Mouse (Mus musculus) hindbrain, postnatal 0 days (tissue): ENCODE data around the gene Mgrn1. TPM values are rescaled to one million over a fixed set of nuclear protein-coding genes. Genes with fewer than 3 reads are reported as not detected.

Source experiments
- ATAC-seq: fragments of 200-750 bp; cut with Nextera tagmentation; 2 replicates; pipeline ENCODE4 v1.8.0; 2017; ENCODE audit warnings: mild to moderate bottlenecking, moderate TSS enrichment, moderate library complexity
- DNase-seq: peaks from one replicate; pipeline ENCODE4 v3.0.0-alpha.2; 2015; ENCODE audit warnings: low spot score
- H3K27ac ChIP-seq: fragments of 300-500 bp; sonication (generic); 2 replicates; pipeline ENCODE4 v1.5.1; 2014; ENCODE audit warnings: mild to moderate bottlenecking
- H3K27me3 ChIP-seq: fragments of 300-500 bp; sonication (generic); 2 replicates; pipeline ENCODE4 v1.6.1; 2014; ENCODE audit warnings: low read length, mixed read lengths; ENCODE audit not compliant: insufficient read depth
- H3K36me3 ChIP-seq: fragments of 300-500 bp; sonication (generic); 2 replicates; pipeline ENCODE4 v1.6.1; 2014; ENCODE audit warnings: low read length, mixed read lengths; ENCODE audit not compliant: insufficient read depth
- H3K4me1 ChIP-seq: fragments of 300-500 bp; sonication (generic); 2 replicates; pipeline ENCODE4 v1.6.1; 2014; ENCODE audit warnings: antibody characterized with exemption, low read length, mixed read lengths; ENCODE audit not compliant: insufficient read depth
- H3K4me2 ChIP-seq: fragments of 300-500 bp; sonication (generic); 2 replicates; pipeline ENCODE4 v1.6.1; 2014; ENCODE audit warnings: low read depth, mild to moderate bottlenecking, low read length, moderate library complexity, mixed read lengths
- H3K4me3 ChIP-seq: fragments of 300-500 bp; sonication (generic); 2 replicates; pipeline ENCODE4 v1.5.1; 2014; ENCODE audit warnings: low read length
- H3K9ac ChIP-seq: fragments of 300-500 bp; sonication (generic); replicated peaks from 2 replicates; pipeline ENCODE4 v1.6.1; 2014; ENCODE audit warnings: mild to moderate bottlenecking, low read length, moderate library complexity, mixed read lengths
- H3K9me3 ChIP-seq: fragments of 300-500 bp; sonication (generic); 2 replicates; pipeline ENCODE4 v1.6.1; 2016; ENCODE audit warnings: low read length, mixed read lengths
- CTCF ChIP-seq: IDR thresholded peaks from 2 replicates; pipeline ENCODE4 v1.5.1; 2016; ENCODE audit warnings: antibody characterized with exemption, control low read depth, low read depth
- WGBS: fragments of 180-500 bp; shearing (Covaris S2); extraction: QIAGEN DNeasy Blood & Tissue Kit; methylation state at CpG from one replicate; pipeline ENCODE4 v1.1.7; 2014; 5-methylcytosine and 5-hydroxymethylcytosine counted together
- polyA plus RNA-seq: library from polyadenylated mRNA; unstranded; fragments of >200 nt; fragmentation: Nextera tagmentation; extraction: Ambion mirVana; gene quantifications from 2 replicates; pipeline ENCODE4 v1.2.1, GENCODE M21; 2015
- total RNA-seq: library from RNA; depleted of rRNA; stranded (reverse); fragments of >200 nt; gene quantifications from 2 replicates; pipeline ENCODE4 v1.2.3, GENCODE M21; 2014; rRNA removed

The Mgrn1 gene
- total RNA-seq (217 and 235 TPM in 2 replicates), polyA plus RNA-seq (123 and 126 TPM in 2 replicates)

GRCm38 (mm10) chr16:4885760-4886689 is at the start of gene Mgrn1:
Gene Mgrn1, plus strand, starts transcription at chr16:4886249.
- H3K4me3 ChIP-seq, result peak within 1 kb of the TSS; percentile 93
- H3K36me3 ChIP-seq, result no peaks in the 10 kb centered on the region
- H3K4me1 ChIP-seq, result peaks cover 14% of the 10 kb centered on the region
- peak within 1 kb of the TSS; percentile 95 for H3K9ac ChIP-seq
- no peaks in the 10 kb centered on the region for H3K9me3 ChIP-seq
- peak within 1 kb of the TSS; percentile 93 for H3K27ac ChIP-seq
- WGBS, result under 1% methylated on average over 61 of the region's 74 CpGs
- 0 out of 2 replicates have a peak, but pooled peaks have one; percentile 11 for TF ChIP-seq CTCF
- peak within 1 kb of the TSS; percentile 87 for H3K4me2 ChIP-seq
- ATAC-seq, result peak; percentile 94
- DNase-seq, result peak; percentile 95
- H3K27me3 ChIP-seq, result no peaks in the 10 kb centered on the region

DNA sequence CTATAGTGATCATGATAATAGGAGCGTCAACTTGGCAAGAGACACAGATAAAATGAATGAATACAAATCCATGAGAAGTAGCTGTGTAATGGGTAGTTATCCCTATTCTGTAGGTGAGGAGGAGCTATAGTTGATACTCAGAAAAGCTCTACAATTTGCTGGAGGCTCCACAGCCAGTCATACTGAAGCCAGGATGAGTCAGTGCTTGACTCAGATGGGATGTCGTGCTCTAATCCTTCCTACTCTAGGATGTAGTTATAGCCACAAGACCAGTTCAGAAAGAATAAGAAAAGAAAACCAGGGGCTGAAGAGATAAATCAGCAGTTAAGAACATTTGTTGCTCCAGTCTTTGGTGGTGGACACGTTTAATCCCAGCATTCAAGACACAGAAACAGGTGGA is 48.4 kb upstream of the Mgrn1 start:
- H3K9ac ChIP-seq, result no peak overlapping the region
- no peaks in the 10 kb centered on the region for H3K27me3 ChIP-seq
- H3K4me2 ChIP-seq, result no peak overlapping the region
- no peak overlapping the region for H3K27ac ChIP-seq
- no peak overlapping the region for H3K4me3 ChIP-seq
- no peak for DNase-seq
- no peaks in the 10 kb centered on the region for H3K9me3 ChIP-seq
- 87% methylated on average over 3 of the region's 3 CpGs for WGBS
- H3K36me3 ChIP-seq, result no peaks in the 10 kb centered on the region
- no peaks in the 10 kb centered on the region for H3K4me1 ChIP-seq
- no peak for ATAC-seq
- no peak for TF ChIP-seq CTCF

DNA sequence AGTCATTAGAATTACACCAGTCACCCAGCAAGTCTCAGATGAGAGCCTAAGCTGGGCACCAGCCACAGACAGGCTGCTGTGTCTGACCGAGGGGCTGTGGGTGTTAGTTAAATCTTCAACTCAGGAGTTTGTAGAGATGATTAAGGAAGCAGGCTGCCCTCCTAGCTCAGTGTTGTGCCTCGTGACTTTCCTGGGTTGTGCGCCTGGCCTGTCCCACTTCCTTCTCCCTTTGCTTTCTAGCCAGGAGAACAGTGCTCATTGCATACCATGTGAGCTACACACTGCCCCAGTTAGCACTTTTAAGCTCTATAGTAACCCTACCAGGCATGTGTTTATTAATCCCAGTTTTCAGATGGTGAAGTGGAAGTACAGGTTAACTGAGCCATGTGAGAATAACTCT is 46.5 kb upstream of the Mgrn1 start:
- Histone ChIP-seq H3K9me3 (no peaks in the 10 kb centered on the region), H3K27ac (no peak overlapping the region), H3K9ac (no peak overlapping the region), H3K4me3 (no peak overlapping the region), H3K27me3 (no peaks in the 10 kb centered on the region), H3K4me1 (no peaks in the 10 kb centered on the region), H3K36me3 (no peaks in the 10 kb centered on the region), H3K4me2 (no peak overlapping the region)
- TF ChIP-seq CTCF, result no peak
- 77% methylated on average over 3 of the region's 3 CpGs for WGBS
- ATAC-seq (no peak), DNase-seq (no peak)

GRCm38 (mm10) chr16:4840231-4840630 is 45.8 kb upstream of the Mgrn1 start:
- no peak overlapping the region for H3K27ac ChIP-seq
- ATAC-seq, result no peak
- no peaks in the 10 kb centered on the region for H3K36me3 ChIP-seq
- no peak for TF ChIP-seq CTCF
- no peak overlapping the region for H3K4me2 ChIP-seq
- H3K9me3 ChIP-seq, result no peaks in the 10 kb centered on the region
- no peaks in the 10 kb centered on the region for H3K27me3 ChIP-seq
- WGBS, result 74% methylated on average over 8 of the region's 8 CpGs
- no peaks in the 10 kb centered on the region for H3K4me1 ChIP-seq
- H3K4me3 ChIP-seq, result no peak overlapping the region
- no peak for DNase-seq
- no peak overlapping the region for H3K9ac ChIP-seq

- TF ChIP-seq CTCF, result no peak
- Histone ChIP-seq H3K4me2 (no peak overlapping the region), H3K9ac (no peak overlapping the region), H3K9me3 (no peaks in the 10 kb centered on the region), H3K36me3 (no peaks in the 10 kb centered on the region), H3K27me3 (no peaks in the 10 kb centered on the region), H3K4me3 (no peak overlapping the region), H3K27ac (no peak overlapping the region), H3K4me1 (no peaks in the 10 kb centered on the region)
- WGBS, result 79% methylated on average over 3 of the region's 3 CpGs
- no peak for DNase-seq
- no peak for ATAC-seq
Observed at GRCm38 (mm10) chr16:4847041-4847440, 39.0 kb upstream of the Mgrn1 start.

GRCm38 (mm10) chr16:4848090-4848489 is 38.0 kb upstream of the Mgrn1 start:
- H3K4me1 ChIP-seq, result no peaks in the 10 kb centered on the region
- WGBS, result 92% methylated on average over 2 of the region's 2 CpGs
- no peaks in the 10 kb centered on the region for H3K9me3 ChIP-seq

GRCm38 (mm10) chr16:4850361-4850760 is 35.7 kb upstream of the Mgrn1 start:
- WGBS, result 77% methylated on average over 7 of the region's 7 CpGs

More at GRCm38 (mm10) chr16:4848090-4848489, 38.0 kb upstream of the Mgrn1 start:
- no peaks in the 10 kb centered on the region for H3K36me3 ChIP-seq
- no peak overlapping the region for H3K4me2 ChIP-seq
- TF ChIP-seq CTCF, result no peak
- no peak overlapping the region for H3K4me3 ChIP-seq
- DNase-seq (no peak), ATAC-seq (no peak)
- no peaks in the 10 kb centered on the region for H3K27me3 ChIP-seq
- H3K9ac ChIP-seq, result no peak overlapping the region
- no peak overlapping the region for H3K27ac ChIP-seq

More at GRCm38 (mm10) chr16:4850361-4850760, 35.7 kb upstream of the Mgrn1 start:
- H3K4me3 ChIP-seq, result no peak overlapping the region
- H3K36me3 ChIP-seq, result no peaks in the 10 kb centered on the region
- TF ChIP-seq CTCF, result no peak
- H3K27me3 ChIP-seq, result no peaks in the 10 kb centered on the region
- no peak overlapping the region for H3K27ac ChIP-seq
- no peak overlapping the region for H3K9ac ChIP-seq
- H3K4me2 ChIP-seq, result no peak overlapping the region
- ATAC-seq (no peak), DNase-seq (no peak)
- no peaks in the 10 kb centered on the region for H3K9me3 ChIP-seq
- no peaks in the 10 kb centered on the region for H3K4me1 ChIP-seq
